Mouse (Mus musculus) CH12.LX (cell line): ENCODE measurements around the gene Nxnl2. TPM values are rescaled to one million over a fixed set of nuclear protein-coding genes. Genes with fewer than 3 reads are reported as not detected.

Experiments used
- DNase-seq: peaks from one replicate; pipeline ENCODE4 v3.0.0-alpha.2; 2013; ENCODE audit errors: extremely low read depth
- H3K27ac ChIP-seq: 2 replicates; pipeline ENCODE4 v1.5.1; 2012; ENCODE audit warnings: low read depth, mild to moderate bottlenecking, control low read depth, moderate library complexity; ENCODE audit not compliant: insufficient read depth
- H3K27me3 ChIP-seq: replicated peaks from 2 replicates; pipeline ENCODE3; 2012; ENCODE audit warnings: inconsistent platforms
- H3K36me3 ChIP-seq, 2 experiments: replicated peaks in 1 of 2; 2 replicates each; pipeline versions ENCODE3 to v1.6.1; 2012; ENCODE audit warnings: inconsistent platforms in 1 of 2, low read length in 1 of 2, mild to moderate bottlenecking in 1 of 2, mixed read lengths in 1 of 2, moderate library complexity in 1 of 2; ENCODE audit not compliant: control insufficient read depth in 1 of 2, insufficient read depth in 1 of 2
- H3K4me1 ChIP-seq, 2 experiments: 2 replicates each; pipeline ENCODE4 v1.6.1; 2012; ENCODE audit warnings: inconsistent platforms in 1 of 2, moderate library complexity in 1 of 2; ENCODE audit not compliant: insufficient read depth in 2 of 2, control insufficient read depth in 1 of 2
- H3K4me2 ChIP-seq: 2 replicates; pipeline ENCODE4 v1.6.1; 2012; ENCODE audit warnings: low read depth, mild to moderate bottlenecking, control low read depth; ENCODE audit not compliant: poor library complexity, insufficient read depth, severe bottlenecking
- H3K4me3 ChIP-seq, 3 experiments: fragments of 150-350 bp in 1 of 3; sonication (generic) in 1 of 3; replicated peaks in 1 of 3; 2 replicates each; pipeline versions ENCODE3 to v1.5.1; 2011 to 2012; ENCODE audit warnings: low read depth in 2 of 3, low read length in 2 of 3, mild to moderate bottlenecking in 2 of 3, moderate library complexity in 2 of 3, control low read depth in 1 of 3, improper control_type of control experiment in 1 of 3, inconsistent platforms in 1 of 3, mixed read lengths in 1 of 3; ENCODE audit not compliant: poor library complexity in 1 of 3
- H3K79me2 ChIP-seq: replicated peaks from 2 replicates; pipeline ENCODE4 v1.6.1; 2012; ENCODE audit warnings: mild to moderate bottlenecking, moderate library complexity; ENCODE audit not compliant: control insufficient read depth, poor library complexity, insufficient read depth, severe bottlenecking; ENCODE audit errors: extremely low read depth
- H3K9ac ChIP-seq: 2 replicates; pipeline ENCODE4 v1.6.1; 2012; ENCODE audit warnings: low read depth, mild to moderate bottlenecking, control low read depth, moderate library complexity; ENCODE audit not compliant: insufficient read depth
- H3K9me3 ChIP-seq: replicated peaks from 2 replicates; pipeline ENCODE3; 2012; ENCODE audit warnings: low read length, inconsistent platforms, mixed read lengths
- BHLHE40 ChIP-seq: IDR thresholded peaks from 2 replicates; pipeline ENCODE4 v1.6.1; 2011; ENCODE audit warnings: mild to moderate bottlenecking, low read depth, low read length, improper control_type of control experiment
- CHD1 ChIP-seq: IDR thresholded peaks from 2 replicates; pipeline ENCODE4 v1.6.1; 2012; ENCODE audit warnings: low read depth, low read length, improper control_type of control experiment, inconsistent platforms
- CHD2 ChIP-seq: IDR thresholded peaks from 2 replicates; pipeline ENCODE4 v1.6.1; 2011; ENCODE audit warnings: low read length, improper control_type of control experiment
- CTCF ChIP-seq, 2 experiments: IDR thresholded peaks in 1 of 2; conservative IDR thresholded peaks in 1 of 2; 2 replicates each; pipeline ENCODE4 v1.5.1; 2011 to 2012; ENCODE audit warnings: low read depth in 2 of 2, low read length in 2 of 2, improper control_type of control experiment in 1 of 2, inconsistent platforms in 1 of 2, mild to moderate bottlenecking in 1 of 2, moderate library complexity in 1 of 2
- E2F4 ChIP-seq: IDR thresholded peaks from 2 replicates; pipeline ENCODE4 v1.6.1; 2011; ENCODE audit warnings: low read depth, low read length, improper control_type of control experiment; ENCODE audit not compliant: insufficient replicate concordance
- ELF1 ChIP-seq: IDR thresholded peaks from 2 replicates; pipeline ENCODE4 v1.6.1; 2014; ENCODE audit warnings: low read depth, mild to moderate bottlenecking, inconsistent platforms, low read length, improper control_type of control experiment
- EP300 ChIP-seq: IDR thresholded peaks from 2 replicates; pipeline ENCODE4 v1.6.1; 2011; ENCODE audit warnings: low read length, improper control_type of control experiment
- JUND ChIP-seq: conservative IDR thresholded peaks from 2 replicates; pipeline ENCODE4 v1.6.1; 2011; ENCODE audit warnings: low read depth, low read length, improper control_type of control experiment
- MAX ChIP-seq: IDR thresholded peaks from 2 replicates; pipeline ENCODE4 v1.6.1; 2011; ENCODE audit warnings: low read length, improper control_type of control experiment
- MEF2A ChIP-seq: IDR thresholded peaks from 2 replicates; pipeline ENCODE4 v1.6.1; 2014; ENCODE audit warnings: low read depth, mild to moderate bottlenecking, inconsistent platforms, low read length, improper control_type of control experiment, borderline replicate concordance
- NRF1 ChIP-seq: IDR thresholded peaks from 2 replicates; pipeline ENCODE4 v1.6.1; 2014; ENCODE audit warnings: low read depth, mild to moderate bottlenecking, inconsistent platforms, low read length, improper control_type of control experiment, moderate library complexity
- PAX5 ChIP-seq: IDR thresholded peaks from 2 replicates; pipeline ENCODE4 v1.6.1; 2012; ENCODE audit warnings: low read length, inconsistent platforms, mixed read lengths
- POLR2A ChIP-seq: IDR thresholded peaks from 2 replicates; pipeline ENCODE4 v1.6.1; 2011; ENCODE audit warnings: low read depth, mild to moderate bottlenecking, improper control_type of control experiment, low read length
- POLR2AphosphoS2 ChIP-seq: IDR thresholded peaks from 2 replicates; pipeline ENCODE4 v1.6.1; 2011; ENCODE audit warnings: low read depth, low read length, improper control_type of control experiment
- RAD21 ChIP-seq: IDR thresholded peaks from 2 replicates; pipeline ENCODE4 v1.6.1; 2011; ENCODE audit warnings: low read depth, mild to moderate bottlenecking, low read length, improper control_type of control experiment, moderate library complexity
- SIN3A ChIP-seq: IDR thresholded peaks from 2 replicates; pipeline ENCODE4 v1.6.1; 2012; ENCODE audit warnings: low read length, improper control_type of control experiment, inconsistent platforms
- SMC3 ChIP-seq: IDR thresholded peaks from 2 replicates; pipeline ENCODE4 v1.6.1; 2011; ENCODE audit warnings: low read depth, low read length, improper control_type of control experiment
- TBP ChIP-seq: conservative IDR thresholded peaks from 2 replicates; pipeline ENCODE4 v1.6.1; 2011; ENCODE audit warnings: low read depth, low read length, improper control_type of control experiment
- TCF12 ChIP-seq: IDR thresholded peaks from 2 replicates; pipeline ENCODE4 v1.6.1; 2014; ENCODE audit warnings: low read depth, mild to moderate bottlenecking, inconsistent platforms, low read length, improper control_type of control experiment
- USF1 ChIP-seq: IDR thresholded peaks from 2 replicates; pipeline ENCODE4 v1.6.1; 2014; ENCODE audit warnings: low read depth, mild to moderate bottlenecking, inconsistent platforms, low read length, improper control_type of control experiment
- USF2 ChIP-seq: conservative IDR thresholded peaks from 2 replicates; pipeline ENCODE4 v1.6.1; 2011; ENCODE audit warnings: low read depth, low read length, improper control_type of control experiment
- ZMIZ1 ChIP-seq: IDR thresholded peaks from 2 replicates; pipeline ENCODE4 v1.6.1; 2012; ENCODE audit warnings: low read depth, mild to moderate bottlenecking, inconsistent platforms, low read length, improper control_type of control experiment
- dilution Hi-C: fragments of 300-500 bp; cut with MboI; formaldehyde crosslinking; loops from 2 replicates; pipeline ENCODE4 v1.14.3; 2020; ENCODE audit warnings: low sequenced_read_pairs; ENCODE audit not compliant: extremely low pct_unique_long_range_greater_than_20kb, extremely low pct_ligation_motif_present
- in situ Hi-C: fragments of 300-500 bp; cut with MboI; formaldehyde crosslinking; loops from 3 replicates; pipeline ENCODE4 v1.14.3; 2019; ENCODE audit warnings: low sequenced_read_pairs, low pct_ligation_motif_present, low pct_unique_long_range_greater_than_20kb, mixed read lengths
- polyA plus RNA-seq: library from polyadenylated mRNA; unstranded; fragments of >175 nt; gene quantifications from 2 replicates; pipeline ENCODE4 v1.2.1, GENCODE M21; 2012; ENCODE audit warnings: low read depth; ENCODE audit not compliant: insufficient read length
- total RNA-seq, 2 experiments: library from RNA; depleted of rRNA; stranded (reverse); fragments of 300-350 nt in 1 of 2; fragments of >200 nt in 1 of 2; gene quantifications; 2 replicates each; pipeline ENCODE4 v1.2.3; 2012 to 2014

The Nxnl2 gene
- total and polyA plus RNA-seq, 3 experiments: 0.21 TPM; not detected in 2

DNA sequence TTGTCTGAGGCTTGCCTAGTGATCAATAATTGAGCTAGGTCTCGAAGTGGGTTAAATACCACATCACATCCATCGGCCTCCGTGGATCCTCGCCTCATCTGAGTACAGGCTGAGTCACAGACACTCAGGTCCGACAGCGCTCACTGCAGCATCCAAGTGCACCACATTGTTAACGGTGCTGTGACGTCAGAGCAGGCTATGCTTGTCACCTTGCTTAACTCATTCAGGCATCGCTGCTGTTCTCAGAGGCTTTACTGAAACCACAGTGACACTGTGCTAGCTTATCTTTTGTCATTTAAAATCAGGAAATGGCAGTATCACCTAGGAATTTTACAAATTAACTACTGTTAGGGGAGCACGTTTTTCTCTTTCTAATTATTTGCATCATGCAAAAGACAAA lies 39.6 kb upstream of the Nxnl2 start:
- Histone ChIP-seq H3K9ac (no peak overlapping the region), H3K27me3 (no peaks in the 10 kb centered on the region), H3K27ac (no peak overlapping the region), H3K4me1 (peaks cover 7 to 55% of the 10 kb centered on the region in 2 experiments; a peak in 3 of 4 replicates), H3K9me3 (no peaks in the 10 kb centered on the region), H3K4me2 (no peak overlapping the region), H3K4me3 (no peak overlapping the region), H3K36me3 (peaks cover 25 to 57% of the 10 kb centered on the region in 2 experiments), H3K79me2 (0 out of 2 replicates have a peak, but pooled peaks cover 2% of the 10 kb centered on the region)
- no peak for TF ChIP-seq BHLHE40
- TF ChIP-seq EP300: no peak
- no peak for TF ChIP-seq NRF1
- no peak for TF ChIP-seq ELF1
- no peak for TF ChIP-seq POLR2A
- TF ChIP-seq ZMIZ1: no peak
- TF ChIP-seq CHD2: no peak
- TF ChIP-seq TBP: no peak
- TF ChIP-seq E2F4: no peak
- TF ChIP-seq USF1: no peak
- no peak for DNase-seq
- in situ Hi-C loops: no loop called here
- dilution Hi-C loops: no loop called here

DNA sequence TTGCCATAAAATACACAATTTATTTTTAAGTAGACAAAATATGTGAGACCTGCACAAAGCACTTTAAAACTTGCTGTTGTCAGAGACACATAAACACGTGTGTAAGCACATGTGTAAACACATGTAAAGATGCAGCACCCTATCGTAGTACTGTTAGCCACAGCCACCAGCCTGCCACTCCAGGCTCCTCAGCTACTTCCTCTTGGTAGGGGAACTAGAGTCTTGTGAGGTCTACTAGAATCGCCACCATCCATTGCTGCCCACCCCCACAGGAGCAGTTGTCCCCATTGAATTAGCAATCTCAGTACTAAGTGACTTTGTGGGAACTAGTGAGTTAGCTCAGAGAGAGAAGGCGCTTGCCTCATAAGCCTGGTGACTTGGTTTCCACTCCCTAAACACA lies 34.5 kb upstream of the Nxnl2 start:
- Histone ChIP-seq H3K27me3 (no peaks in the 10 kb centered on the region), H3K4me3 (no peak overlapping the region), H3K79me2 (no peaks in the 10 kb centered on the region; the same call in 1 of the 2 replicates), H3K9ac (no peak overlapping the region), H3K36me3 (peaks cover 38 to 62% of the 10 kb centered on the region in 2 experiments), H3K27ac (no peak overlapping the region), H3K4me1 (peaks cover 0 to 20% of the 10 kb centered on the region in 2 experiments; a peak in 1 of 4 replicates), H3K9me3 (no peaks in the 10 kb centered on the region), H3K4me2 (no peak overlapping the region)
- in situ Hi-C loops (no loop called here), dilution Hi-C loops (no loop called here)
- TF ChIP-seq JUND (no peak), USF2 (no peak), MAX (no peak), NRF1 (no peak), CHD2 (no peak), BHLHE40 (no peak), MEF2A (no peak), CHD1 (no peak), SIN3A (no peak), CTCF (conservative IDR thresholded peaks at IDR 0.05 in 1 of 2, IDR thresholded peaks at IDR 0.05 in 1 of 2; ENCODE audit: low read depth in 2 of 2, low read length in 2 of 2) (no peak), ELF1 (no peak), TCF12 (no peak), PAX5 (no peak), POLR2AphosphoS2 (no peak), RAD21 (no peak), SMC3 (no peak), ZMIZ1 (no peak)
- no peak for DNase-seq
